Mouse (Mus musculus): Measurements from ENCODE around the gene Sh2d1b1. TPM values are rescaled to one million over a fixed set of nuclear protein-coding genes. Genes with fewer than 3 reads are reported as not detected.

Sh2d1b1 gene
- total RNA-seq, 1 experiment from 2014 or later = 2.0 TPM

DNA sequence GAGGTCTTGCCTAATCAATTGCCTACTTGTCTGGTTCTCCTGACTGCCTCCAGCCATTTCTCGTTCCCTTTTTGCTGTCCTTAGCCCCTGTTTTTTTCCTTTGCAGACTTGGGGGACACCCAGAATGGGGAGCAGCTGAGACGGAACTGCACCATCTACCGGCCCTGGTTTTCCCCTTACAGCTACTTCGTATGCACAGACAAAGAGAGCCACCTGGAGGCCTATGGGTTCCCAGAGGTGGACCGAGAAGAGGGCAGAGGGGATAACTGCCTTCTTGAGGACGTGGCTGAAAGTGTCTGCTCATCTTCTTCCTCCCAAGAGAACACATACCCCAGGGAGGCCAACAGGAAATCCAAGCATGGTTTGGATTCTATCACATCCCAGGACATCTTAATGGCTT lies 34.3 kb downstream of the Sh2d1b1 start:
- no peak for ATAC-seq (ENCODE audit: extremely low read depth, insufficient number of reproducible peaks, low FRiP score, poor library complexity, severe bottlenecking)

DNA sequence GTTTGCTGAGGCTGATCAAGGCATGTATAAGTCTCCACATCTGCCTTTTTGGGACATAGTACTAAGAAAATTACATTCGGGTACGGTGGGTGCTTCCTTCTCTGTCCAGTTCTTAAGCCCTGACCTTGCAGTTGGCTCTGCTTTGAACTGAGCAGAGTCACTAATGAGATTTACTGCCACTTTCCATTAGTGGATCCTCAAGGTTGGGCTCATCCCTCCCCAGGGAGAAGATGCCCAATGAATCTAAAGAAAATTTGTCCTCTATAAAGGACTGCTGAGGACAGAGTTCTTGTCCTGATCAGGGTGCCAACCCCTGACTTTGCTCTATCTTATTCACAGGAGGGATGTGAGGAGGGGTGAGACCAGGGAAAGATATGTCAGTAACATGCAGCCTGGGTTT lies 44.9 kb downstream of the Sh2d1b1 start:
- ATAC-seq (ENCODE audit: extremely low read depth, insufficient number of reproducible peaks, low FRiP score, poor library complexity, severe bottlenecking) = no peak

DNA sequence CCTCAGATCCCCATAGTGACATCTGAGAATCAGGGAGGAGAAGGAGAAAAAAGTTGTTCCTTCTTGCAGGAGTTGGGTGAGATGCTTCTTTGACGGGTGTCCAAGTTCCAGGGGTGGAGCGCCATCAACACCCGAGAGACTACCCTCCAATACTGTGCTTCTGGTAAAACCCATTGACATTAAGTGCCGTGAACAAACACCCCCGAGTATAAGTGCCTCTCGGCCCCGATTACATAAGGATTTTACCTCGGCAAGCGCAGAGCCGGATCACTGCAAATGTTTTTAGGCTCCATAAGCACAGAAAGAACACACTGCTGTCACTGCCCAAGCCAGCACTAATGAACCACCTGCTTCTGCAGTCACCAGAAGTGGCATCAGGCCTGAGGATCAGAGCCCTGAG lies 45.9 kb downstream of the Sh2d1b1 start:
- no peak for ATAC-seq (ENCODE audit: extremely low read depth, insufficient number of reproducible peaks, low FRiP score, poor library complexity, severe bottlenecking)

DNA sequence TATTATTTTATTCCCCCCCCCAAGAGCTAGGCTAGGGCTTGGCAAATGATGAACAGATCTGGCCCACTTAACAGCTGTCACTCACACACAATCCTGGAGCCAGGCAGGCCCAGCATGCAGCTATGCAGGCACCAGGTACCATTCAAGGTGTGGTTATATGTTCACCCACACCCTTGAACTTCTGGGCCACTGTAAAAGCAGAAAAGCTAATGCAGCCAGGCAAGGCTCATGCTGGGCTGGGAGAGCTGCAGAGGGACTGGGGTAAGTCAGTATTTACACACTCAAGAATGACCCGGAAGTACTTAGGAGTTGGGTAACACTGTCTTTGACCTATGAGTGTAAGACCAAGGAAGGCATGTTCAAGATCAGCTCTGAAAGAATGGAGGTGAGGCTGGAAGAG lies 47.2 kb downstream of the Sh2d1b1 start:
- ATAC-seq (ENCODE audit: extremely low read depth, insufficient number of reproducible peaks, low FRiP score, poor library complexity, severe bottlenecking) = no peak

DNA sequence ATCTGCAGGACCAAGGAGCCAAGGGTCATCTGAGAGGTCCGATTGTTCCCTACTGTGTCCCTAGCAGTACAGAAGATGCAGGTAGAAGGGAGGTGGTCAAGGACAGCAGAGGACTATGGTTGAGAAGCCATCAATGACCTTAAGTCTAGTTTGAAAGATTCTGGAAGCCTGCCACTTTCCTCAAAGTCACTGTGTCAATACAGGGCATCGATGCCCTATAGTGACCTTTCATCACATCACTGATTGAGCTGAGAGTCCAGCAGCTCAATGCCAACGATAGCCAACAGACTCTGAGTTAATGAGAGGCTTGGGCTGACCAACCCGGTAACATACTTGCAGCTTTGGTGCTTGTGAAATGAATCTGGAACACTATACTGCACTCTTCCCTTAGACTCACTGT lies 48.2 kb downstream of the Sh2d1b1 start:
- ATAC-seq (ENCODE audit: extremely low read depth, insufficient number of reproducible peaks, low FRiP score, poor library complexity, severe bottlenecking) = no peak

DNA sequence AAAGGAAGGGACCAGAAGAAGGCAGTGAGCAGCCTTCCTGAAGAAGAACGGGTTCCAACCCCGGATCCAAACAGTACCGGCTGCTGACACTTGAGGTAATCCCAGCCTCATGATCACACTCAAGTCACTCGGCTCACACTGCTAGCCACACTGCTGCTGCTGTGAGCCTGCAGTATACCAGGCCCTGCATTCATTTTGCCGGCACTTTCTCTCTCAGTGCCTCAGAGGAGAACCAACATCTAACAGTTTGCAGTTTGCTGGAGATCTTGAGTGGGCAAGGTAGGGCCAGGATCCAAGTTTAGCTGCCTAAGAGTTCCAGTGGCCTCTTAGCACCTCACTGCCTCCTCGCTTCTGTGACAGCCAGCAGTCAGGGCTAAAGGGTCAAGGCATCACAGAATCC lies 54.8 kb downstream of the Sh2d1b1 start:
- ATAC-seq (ENCODE audit: extremely low read depth, insufficient number of reproducible peaks, low FRiP score, poor library complexity, severe bottlenecking) = no peak

DNA sequence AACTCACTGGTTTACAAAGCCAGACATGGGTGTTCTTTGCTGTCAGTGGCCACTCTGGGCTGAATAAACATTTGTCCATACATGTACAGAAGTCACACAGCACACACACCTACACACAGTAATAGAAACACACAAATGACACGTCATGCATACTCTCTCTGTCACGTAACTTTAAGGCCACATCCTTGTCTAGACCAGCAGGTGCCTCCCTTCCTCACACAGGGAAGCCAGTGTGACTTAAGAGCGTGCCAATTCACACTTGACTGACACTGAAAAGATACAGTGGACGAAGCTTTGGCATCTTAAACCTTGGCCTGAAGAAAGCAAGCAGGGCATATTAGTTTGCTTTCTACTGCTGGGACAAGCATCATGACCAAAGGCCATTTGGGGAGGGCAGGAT lies 55.7 kb downstream of the Sh2d1b1 start:
- no peak for ATAC-seq (ENCODE audit: extremely low read depth, insufficient number of reproducible peaks, low FRiP score, poor library complexity, severe bottlenecking)

Other genes starting within 250 kb of the Sh2d1b1 start
- not detected in 2 replicates for gene Ddr2, start 166.6 kb upstream of the Sh2d1b1 start, total RNA-seq (2017)
- gene Uap1, start 102.4 kb upstream of the Sh2d1b1 start, total RNA-seq (2017) = 44.3 and 62.6 TPM in 2 replicates
- gene Uhmk1, start 61.9 kb upstream of the Sh2d1b1 start, total RNA-seq (2017) = 64.7 and 69.0 TPM in 2 replicates
- gene Sh2d1b2, start 44.6 kb upstream of the Sh2d1b1 start, total RNA-seq (2017) = not detected in 2 replicates
- 2.7 and 2.8 TPM in 2 replicates for gene Gm7694, start 29.0 kb downstream of the Sh2d1b1 start, total RNA-seq (2017)
- not detected in 2 replicates for gene Spata46, start 31.5 kb downstream of the Sh2d1b1 start, total RNA-seq (2017)

All from neutrophil, adult 5-6 weeks (primary cell).